Mouse (Mus musculus) adrenal gland, adult 18-20 months (tissue): ENCODE data around the gene Utp11. TPM values are rescaled to one million over a fixed set of nuclear protein-coding genes. Genes with fewer than 3 reads are reported as not detected.
A peak's percentile ranks its signal among the peaks of the same experiment; 100 is the strongest.

Source experiments
- DNase-seq, 2 experiments: peaks; one replicate each; pipeline ENCODE4 v3.0.0; 2021 to 2022; ENCODE audit warnings: low spot score in 2 of 2
- total RNA-seq, 2 experiments: library from RNA; stranded (reverse); gene quantifications; 1 replicate in 1 of 2; 2 replicates in 1 of 2; pipeline ENCODE4 v1.2.3; 2021

Gene Utp11
- total RNA-seq, 2 experiments from 2014 or later, result 32.5 to 35.7 TPM

GRCm38 (mm10) chr4:124705661-124706269, 12.4 kb upstream of the Utp11 start:
- DNase-seq, result no peak

- DNase-seq, result peak; percentile 21 to 34
These were observed 11.5 kb upstream of the Utp11 start for GRCm38 (mm10) chr4:124704797-124705474.

GRCm38 (mm10) chr4:124703881-124704796, 10.7 kb upstream of the Utp11 start:
- no peak for DNase-seq

GRCm38 (mm10) chr4:124703406-124703805, 10.0 kb upstream of the Utp11 start:
- DNase-seq, result no peak

- DNase-seq, result no peak
These were observed 8.5 kb upstream of the Utp11 start for GRCm38 (mm10) chr4:124701916-124702315.

GRCm38 (mm10) chr4:124701052-124701845, 7.8 kb upstream of the Utp11 start:
- peak; percentile 12 to 33 for DNase-seq

- DNase-seq, result peak; percentile 53 to 70
These were observed 7.0 kb upstream of the Utp11 start, which contains the start of gene Fhl3 for GRCm38 (mm10) chr4:124700248-124700971. Fhl3 (plus strand) TSS chr4:124700701.

GRCm38 (mm10) chr4:124699791-124700190, 6.4 kb upstream of the Utp11 start:
- DNase-seq, result no peak

GRCm38 (mm10) chr4:124695786-124696516, 2.6 kb upstream of the Utp11 start:
- no peak for DNase-seq

GRCm38 (mm10) chr4:124694572-124694971, 1.2 kb upstream of the Utp11 start:
- DNase-seq, result no peak

GRCm38 (mm10) chr4:124692416-124692861, 961 bp downstream of the Utp11 start:
- no peak for DNase-seq

- DNase-seq, result no peak
These were observed 1.9 kb downstream of the Utp11 start for GRCm38 (mm10) chr4:124691455-124691854.

GRCm38 (mm10) chr4:124685897-124686402, 7.5 kb downstream of the Utp11 start:
- DNase-seq, result peak in 1 of 2 experiments; percentile 25

GRCm38 (mm10) chr4:124685453-124685852, 7.9 kb downstream of the Utp11 start:
- no peak for DNase-seq

GRCm38 (mm10) chr4:124685004-124685403, 8.4 kb downstream of the Utp11 start:
- no peak for DNase-seq

- no peak for DNase-seq
These were observed 9.9 kb downstream of the Utp11 start for GRCm38 (mm10) chr4:124683474-124683873.

GRCm38 (mm10) chr4:124682270-124682669, 11.1 kb downstream of the Utp11 start:
- no peak for DNase-seq

GRCm38 (mm10) chr4:124675958-124676357, 17.4 kb downstream of the Utp11 start:
- no peak for DNase-seq

- DNase-seq, result peak; percentile 44 to 59
These were observed 18.4 kb downstream of the Utp11 start for GRCm38 (mm10) chr4:124675037-124675436.
